Mouse (Mus musculus): ENCODE data around the gene Gm6880. TPM values are rescaled to one million over a fixed set of nuclear protein-coding genes. Genes with fewer than 3 reads are reported as not detected.
"Not testable (repeated sequence)": the region's sequence is repeated elsewhere in the genome, so short reads cannot be mapped to it uniquely, and the experiment has no call there.

The Gm6880 gene
- polyA plus RNA-seq (2011; ENCODE audit: insufficient read length, low read depth, missing spikeins): not detected in 2 replicates

DNA sequence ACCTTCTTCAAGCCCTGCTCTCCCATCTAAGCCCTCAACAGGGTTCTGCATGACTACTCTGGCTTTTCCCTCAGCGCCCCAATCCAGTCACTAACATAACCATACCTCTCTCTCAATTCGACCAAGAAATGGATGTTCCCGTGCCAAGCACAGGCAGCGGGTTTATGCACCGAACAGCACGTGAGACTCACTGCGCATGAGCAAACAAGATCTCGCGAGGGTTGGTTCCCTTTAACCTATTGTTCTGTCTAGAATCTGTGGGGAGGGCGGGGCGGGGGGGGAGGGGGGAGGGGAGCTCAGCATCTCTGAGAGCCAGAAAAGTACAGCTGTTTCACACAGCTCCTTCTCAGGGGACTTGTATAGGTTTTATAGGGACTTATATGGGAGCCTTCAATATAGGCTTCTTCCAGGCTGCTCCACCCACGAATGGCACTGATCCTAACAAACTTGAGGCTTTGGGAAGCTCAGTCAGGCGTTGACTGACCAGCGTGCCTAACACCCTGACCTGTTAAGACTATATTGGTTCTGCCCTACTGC lies at the start of gene Gm6880:
Gm6880 (minus strand) TSS at position 51 of the 537 bp plus-strand sequence.
- not testable (repeated sequence) for H3K27ac ChIP-seq (ENCODE audit: insufficient read depth, low read length); H3K4me1 ChIP-seq (ENCODE audit: control insufficient read depth, insufficient read depth, low read length); H3K4me3 ChIP-seq (ENCODE audit: insufficient read depth, low read length)

DNA sequence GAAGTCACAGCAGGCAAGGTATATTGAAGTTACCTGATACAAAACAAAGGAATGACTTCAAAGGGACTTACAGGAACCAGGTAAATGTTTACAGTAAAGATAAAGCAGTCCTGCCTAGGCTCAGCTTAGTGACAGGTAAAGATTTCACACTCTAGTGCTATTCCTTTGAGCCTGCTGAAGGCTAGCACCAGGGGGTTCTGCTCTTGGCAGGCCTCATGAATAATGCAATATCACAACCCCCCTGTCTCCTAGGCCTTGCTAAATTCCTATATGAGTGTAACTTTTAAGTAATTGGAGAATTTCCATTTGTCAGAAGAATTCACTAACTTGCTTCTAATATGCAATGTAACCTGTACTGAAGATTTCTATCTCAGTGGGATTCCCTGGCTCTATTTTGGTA lies 36.3 kb upstream of the Gm6880 start:
- H3K27ac ChIP-seq (ENCODE audit: insufficient read depth, low read length); H3K4me3 ChIP-seq (ENCODE audit: insufficient read depth, low read length); H3K4me1 ChIP-seq (ENCODE audit: control insufficient read depth, insufficient read depth, low read length): not testable (repeated sequence)

GRCm38 (mm10) chrX:74497131-74497530 lies 15.9 kb upstream of the Gm6880 start:
- no peak overlapping the region for H3K27ac ChIP-seq (ENCODE audit: insufficient read depth, low read length)
- no peak overlapping the region for H3K4me3 ChIP-seq (ENCODE audit: insufficient read depth, low read length)
- H3K4me1 ChIP-seq (ENCODE audit: control insufficient read depth, insufficient read depth, low read length): no peaks in the 10 kb centered on the region
- TF ChIP-seq POLR2A (IDR thresholded peaks at IDR 0.05; ENCODE audit: low read depth, low read length): no peak
- no peak for TF ChIP-seq CTCF (IDR thresholded peaks at IDR 0.05; ENCODE audit: borderline replicate concordance, insufficient read depth, low read length)

DNA sequence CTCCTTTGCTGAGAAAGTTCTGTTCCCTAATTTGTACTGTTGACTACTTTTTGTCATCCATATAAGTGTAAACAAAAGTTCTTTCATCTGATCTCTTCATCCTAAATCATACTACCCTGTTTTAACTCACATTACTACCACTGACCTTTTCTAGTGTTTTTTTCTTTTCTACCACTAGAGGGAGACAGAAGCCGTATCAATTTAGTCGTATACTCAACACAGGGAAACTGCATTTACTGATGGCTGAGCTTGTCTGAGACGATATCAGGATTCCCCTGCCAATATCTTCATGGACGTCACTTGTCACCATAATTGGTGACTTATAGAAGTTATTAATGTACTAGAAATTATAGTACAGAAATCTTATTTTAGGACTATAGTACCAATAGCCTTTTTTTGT lies 28.4 kb downstream of the Gm6880 start:
- Histone ChIP-seq H3K4me1 (ENCODE audit: control insufficient read depth, insufficient read depth, low read length) (no peaks in the 10 kb centered on the region), H3K4me3 (ENCODE audit: insufficient read depth, low read length) (no peak overlapping the region), H3K27ac (ENCODE audit: insufficient read depth, low read length) (no peak overlapping the region)
- TF ChIP-seq POLR2A (IDR thresholded peaks at IDR 0.05; ENCODE audit: low read depth, low read length): no peak
- TF ChIP-seq CTCF (IDR thresholded peaks at IDR 0.05; ENCODE audit: borderline replicate concordance, insufficient read depth, low read length): no peak

GRCm38 (mm10) chrX:74451157-74451912 lies 29.9 kb downstream of the Gm6880 start:
- H3K4me3 ChIP-seq (ENCODE audit: insufficient read depth, low read length): no peak overlapping the region
- H3K27ac ChIP-seq (ENCODE audit: insufficient read depth, low read length): no peak overlapping the region
- no peaks in the 10 kb centered on the region for H3K4me1 ChIP-seq (ENCODE audit: control insufficient read depth, insufficient read depth, low read length)
- TF ChIP-seq POLR2A (IDR thresholded peaks at IDR 0.05; ENCODE audit: low read depth, low read length) (no peak), CTCF (IDR thresholded peaks at IDR 0.05; ENCODE audit: borderline replicate concordance, insufficient read depth, low read length) (no peak)

Other genes starting within 250 kb of the Gm6880 start
- 1,955 and 2,266 TPM in 2 replicates for gene Flna, start 231.6 kb downstream of the Gm6880 start, polyA plus RNA-seq (2011; ENCODE audit: insufficient read length, low read depth, missing spikeins)
- 195 and 206 TPM in 2 replicates for gene Emd, start 226.7 kb downstream of the Gm6880 start, polyA plus RNA-seq (2011; ENCODE audit: insufficient read length, low read depth, missing spikeins)
- gene Rpl10, start 210.6 kb downstream of the Gm6880 start, polyA plus RNA-seq (2011; ENCODE audit: insufficient read length, low read depth, missing spikeins): 311 and 352 TPM in 2 replicates
- gene Taz, start 199.5 kb downstream of the Gm6880 start, polyA plus RNA-seq (2011; ENCODE audit: insufficient read length, low read depth, missing spikeins): 43.2 and 52.9 TPM in 2 replicates
- 8.0 and 12.1 TPM in 2 replicates for gene Dnase1l1, start 199.1 kb downstream of the Gm6880 start, polyA plus RNA-seq (2011; ENCODE audit: insufficient read length, low read depth, missing spikeins)
- gene Atp6ap1, start 184.3 kb downstream of the Gm6880 start, polyA plus RNA-seq (2011; ENCODE audit: insufficient read length, low read depth, missing spikeins): 290 and 334 TPM in 2 replicates
- gene Gdi1, start 176.4 kb downstream of the Gm6880 start, polyA plus RNA-seq (2011; ENCODE audit: insufficient read length, low read depth, missing spikeins): 184 and 194 TPM in 2 replicates
- 53.9 and 54.0 TPM in 2 replicates for gene Fam50a, start 168.4 kb downstream of the Gm6880 start, polyA plus RNA-seq (2011; ENCODE audit: insufficient read length, low read depth, missing spikeins)
- gene Plxna3, start 152.3 kb downstream of the Gm6880 start, polyA plus RNA-seq (2011; ENCODE audit: insufficient read length, low read depth, missing spikeins): 39.7 and 53.1 TPM in 2 replicates
- gene Lage3, start 127.8 kb downstream of the Gm6880 start, polyA plus RNA-seq (2011; ENCODE audit: insufficient read length, low read depth, missing spikeins): 56.1 and 62.9 TPM in 2 replicates
- gene Ubl4a, start 108.2 kb downstream of the Gm6880 start, polyA plus RNA-seq (2011; ENCODE audit: insufficient read length, low read depth, missing spikeins): 47.0 and 62.6 TPM in 2 replicates
- gene Slc10a3, start 108.0 kb downstream of the Gm6880 start, polyA plus RNA-seq (2011; ENCODE audit: insufficient read length, low read depth, missing spikeins): 20.6 and 22.4 TPM in 2 replicates
- 23.5 and 30.6 TPM in 2 replicates for gene Fam3a, start 88.1 kb downstream of the Gm6880 start, polyA plus RNA-seq (2011; ENCODE audit: insufficient read length, low read depth, missing spikeins)
- gene Ikbkg, start 88.1 kb downstream of the Gm6880 start, polyA plus RNA-seq (2011; ENCODE audit: insufficient read length, low read depth, missing spikeins): 36.8 and 57.9 TPM in 2 replicates
- 58.1 and 65.0 TPM in 2 replicates for gene G6pdx, start 52.2 kb downstream of the Gm6880 start, polyA plus RNA-seq (2011; ENCODE audit: insufficient read length, low read depth, missing spikeins)
- not detected in 2 replicates for gene Olfr1326-ps1, start 93.5 kb upstream of the Gm6880 start, polyA plus RNA-seq (2011; ENCODE audit: insufficient read length, low read depth, missing spikeins)
- not detected in 2 replicates for gene Olfr1325, start 111.3 kb upstream of the Gm6880 start, polyA plus RNA-seq (2011; ENCODE audit: insufficient read length, low read depth, missing spikeins)
- not detected in 2 replicates for gene Gm5640, start 164.2 kb upstream of the Gm6880 start, polyA plus RNA-seq (2011; ENCODE audit: insufficient read length, low read depth, missing spikeins)

All from embryonic fibroblast, embryonic 13.5 days (primary cell).